Mouse (Mus musculus) MEL (cell line): ENCODE measurements around the gene Hoxa9. TPM values are rescaled to one million over a fixed set of nuclear protein-coding genes. Genes with fewer than 3 reads are reported as not detected.

Experiments
- DNase-seq: peaks from one replicate; pipeline ENCODE4 v3.0.0; 2011; ENCODE audit warnings: low read depth, low spot score
- H3K27ac ChIP-seq: 2 replicates; pipeline ENCODE4 v1.5.1; 2012; ENCODE audit warnings: low read depth, mild to moderate bottlenecking, control low read depth, low read length, moderate library complexity; ENCODE audit not compliant: control insufficient read depth
- H3K27me3 ChIP-seq, 2 experiments: fragments of 150-350 bp in 1 of 2; sonication (generic) in 1 of 2; 2 replicates each; pipeline ENCODE4 v1.6.1; 2012; ENCODE audit warnings: low read length in 2 of 2, mild to moderate bottlenecking in 2 of 2, improper control_type of control experiment in 1 of 2, moderate library complexity in 1 of 2; ENCODE audit not compliant: insufficient read depth in 2 of 2, control insufficient read depth in 1 of 2
- H3K36me3 ChIP-seq, 2 experiments: 2 replicates each; pipeline ENCODE4 v1.6.1; 2012 to 2014; ENCODE audit warnings: low read length in 2 of 2, improper control_type of control experiment in 1 of 2, inconsistent platforms in 1 of 2, mild to moderate bottlenecking in 1 of 2; ENCODE audit not compliant: insufficient read depth in 2 of 2, control insufficient read depth in 1 of 2
- H3K4me1 ChIP-seq, 2 experiments: fragments of 150-350 bp in 1 of 2; sonication (generic) in 1 of 2; 2 replicates each; pipeline ENCODE4 v1.6.1; 2012; ENCODE audit warnings: low read length in 2 of 2, improper control_type of control experiment in 1 of 2, mild to moderate bottlenecking in 1 of 2; ENCODE audit not compliant: insufficient read depth in 2 of 2, control insufficient read depth in 1 of 2
- H3K4me3 ChIP-seq, 2 experiments: fragments of 150-350 bp in 1 of 2; sonication (generic) in 1 of 2; 2 replicates each; pipeline ENCODE4 v1.5.1; 2012; ENCODE audit warnings: low read depth in 2 of 2, low read length in 2 of 2, mild to moderate bottlenecking in 2 of 2, moderate library complexity in 2 of 2, control low read depth in 1 of 2, improper control_type of control experiment in 1 of 2; ENCODE audit not compliant: control insufficient read depth in 1 of 2, insufficient read depth in 1 of 2
- H3K79me2 ChIP-seq: 2 replicates; pipeline ENCODE4 v1.6.1; 2012; ENCODE audit warnings: mild to moderate bottlenecking, low read length, moderate library complexity; ENCODE audit not compliant: control insufficient read depth, poor library complexity, insufficient read depth
- H3K9ac ChIP-seq: 2 replicates; pipeline ENCODE4 v1.6.1; 2012; ENCODE audit warnings: low read depth, mild to moderate bottlenecking, control low read depth, low read length, moderate library complexity; ENCODE audit not compliant: control insufficient read depth, poor library complexity, severe bottlenecking
- H3K9me3 ChIP-seq: fragments of 150-350 bp; sonication (generic); replicated peaks from 2 replicates; pipeline ENCODE4 v1.6.1; 2012; ENCODE audit warnings: mild to moderate bottlenecking, low read length, improper control_type of control experiment, moderate library complexity; ENCODE audit not compliant: insufficient read depth
- BHLHE40 ChIP-seq: IDR thresholded peaks from 2 replicates; pipeline ENCODE4 v1.6.1; 2012; ENCODE audit warnings: low read depth, mild to moderate bottlenecking, inconsistent platforms, low read length, improper control_type of control experiment, borderline replicate concordance
- CHD1 ChIP-seq: IDR thresholded peaks from 2 replicates; pipeline ENCODE4 v1.6.1; 2012; ENCODE audit warnings: low read depth, mild to moderate bottlenecking, inconsistent platforms, low read length, improper control_type of control experiment
- CHD2 ChIP-seq: IDR thresholded peaks from 2 replicates; pipeline ENCODE4 v1.6.1; 2011; ENCODE audit warnings: low read length, improper control_type of control experiment
- EP300 ChIP-seq, 2 experiments: IDR thresholded peaks; 2 replicates each; pipeline ENCODE4 v1.6.1; 2011; ENCODE audit warnings: improper control_type of control experiment in 2 of 2, low read length in 2 of 2, low read depth in 1 of 2, mild to moderate bottlenecking in 1 of 2
- GABPA ChIP-seq: IDR thresholded peaks from 2 replicates; pipeline ENCODE4 v1.6.1; 2012; ENCODE audit warnings: low read depth, mild to moderate bottlenecking, inconsistent platforms, low read length, improper control_type of control experiment, moderate library complexity
- GATA1 ChIP-seq: IDR thresholded peaks from 2 replicates; pipeline ENCODE4 v1.6.1; 2011; ENCODE audit warnings: low read depth, low read length, improper control_type of control experiment
- KAT2A ChIP-seq: conservative IDR thresholded peaks from 2 replicates; pipeline ENCODE4 v1.6.1; 2012; ENCODE audit warnings: low read depth, low read length, improper control_type of control experiment, inconsistent platforms
- MAZ ChIP-seq: IDR thresholded peaks from 2 replicates; pipeline ENCODE4 v1.6.1; 2012; ENCODE audit warnings: low read depth, mild to moderate bottlenecking, inconsistent platforms, low read length, improper control_type of control experiment
- MXI1 ChIP-seq: IDR thresholded peaks from 2 replicates; pipeline ENCODE4 v1.6.1; 2011; ENCODE audit warnings: mild to moderate bottlenecking, low read depth, low read length, improper control_type of control experiment
- MYB ChIP-seq: IDR thresholded peaks from 2 replicates; pipeline ENCODE4 v1.6.1; 2011; ENCODE audit warnings: mild to moderate bottlenecking, low read depth, low read length, improper control_type of control experiment
- NELFE ChIP-seq: IDR thresholded peaks from 2 replicates; pipeline ENCODE4 v1.6.1; 2011; ENCODE audit warnings: low read depth, low read length, improper control_type of control experiment
- NRF1 ChIP-seq: IDR thresholded peaks from 2 replicates; pipeline ENCODE4 v1.6.1; 2014; ENCODE audit warnings: low read depth, mild to moderate bottlenecking, inconsistent platforms, low read length, improper control_type of control experiment, moderate library complexity; ENCODE audit not compliant: poor library complexity, insufficient read depth, severe bottlenecking
- POLR2AphosphoS2 ChIP-seq: IDR thresholded peaks from 2 replicates; pipeline ENCODE4 v1.6.1; 2011; ENCODE audit warnings: low read length, improper control_type of control experiment
- POLR2AphosphoS5 ChIP-seq: IDR thresholded peaks from 2 replicates; pipeline ENCODE4 v1.6.1; 2012; ENCODE audit warnings: low read depth, borderline replicate concordance, mild to moderate bottlenecking, inconsistent platforms, low read length, moderate library complexity, mixed read lengths
- SIN3A ChIP-seq: IDR thresholded peaks from 2 replicates; pipeline ENCODE4 v1.6.1; 2012; ENCODE audit warnings: low read length, improper control_type of control experiment, inconsistent platforms
- TBP ChIP-seq: IDR thresholded peaks from 2 replicates; pipeline ENCODE4 v1.8.0; 2011; ENCODE audit warnings: low read depth, low read length, improper control_type of control experiment
- TCF12 ChIP-seq: IDR thresholded peaks from 2 replicates; pipeline ENCODE4 v1.6.1; 2014; ENCODE audit warnings: low read depth, mild to moderate bottlenecking, inconsistent platforms, low read length, improper control_type of control experiment, moderate library complexity
- UBTF ChIP-seq: IDR thresholded peaks from 2 replicates; pipeline ENCODE4 v1.6.1; 2012; ENCODE audit warnings: low read depth, mild to moderate bottlenecking, inconsistent platforms, low read length, improper control_type of control experiment, moderate library complexity, borderline replicate concordance; ENCODE audit not compliant: insufficient read depth
- ZC3H11A ChIP-seq: IDR thresholded peaks from 2 replicates; pipeline ENCODE4 v1.6.1; 2012; ENCODE audit warnings: low read depth, mild to moderate bottlenecking, inconsistent platforms, low read length, improper control_type of control experiment
- ZKSCAN1 ChIP-seq: IDR thresholded peaks from 2 replicates; pipeline ENCODE4 v1.6.1; 2012; ENCODE audit warnings: low read depth, mild to moderate bottlenecking, inconsistent platforms, low read length, improper control_type of control experiment, moderate library complexity
- ZMIZ1 ChIP-seq: IDR thresholded peaks from 2 replicates; pipeline ENCODE4 v1.6.1; 2012; ENCODE audit warnings: low read depth, mild to moderate bottlenecking, inconsistent platforms, low read length, improper control_type of control experiment, moderate library complexity
- polyA plus RNA-seq, 2 experiments: library from polyadenylated mRNA; stranded (reverse) in 1 of 2; unstranded in 1 of 2; fragments of >175 nt in 1 of 2; fragments of >200 nt in 1 of 2; gene quantifications; 2 replicates each; pipeline versions ENCODE4 v1.2.1 to v1.2.4; 2012; ENCODE audit warnings: low replicate concordance in 2 of 2, low read depth in 1 of 2; ENCODE audit not compliant: insufficient read length in 2 of 2, insufficient read depth in 1 of 2, missing spikeins in 1 of 2
- total RNA-seq: library from RNA; depleted of rRNA; stranded (reverse); fragments of 300-350 nt; gene quantifications from 2 replicates; pipeline ENCODE4 v1.2.3, GENCODE M21; 2012

Hoxa9 gene
- total and polyA plus RNA-seq, 3 experiments, result not detected

- H3K4me1 ChIP-seq, result no peaks in the 10 kb centered on the region
- no peak overlapping the region for H3K27ac ChIP-seq
- no peaks in the 10 kb centered on the region for H3K27me3 ChIP-seq
- no peaks in the 10 kb centered on the region for H3K9me3 ChIP-seq
- no peaks in the 10 kb centered on the region for H3K79me2 ChIP-seq
- no peak for TF ChIP-seq POLR2AphosphoS5
- TF ChIP-seq TCF12, result no peak
- TF ChIP-seq GATA1, result no peak
- no peak for TF ChIP-seq ZMIZ1
- TF ChIP-seq ZKSCAN1, result no peak
- TF ChIP-seq MYB, result no peak
- no peak for TF ChIP-seq NELFE
- no peak overlapping the region for H3K9ac ChIP-seq
- no peaks in the 10 kb centered on the region for H3K36me3 ChIP-seq
- no peak for DNase-seq
- H3K4me3 ChIP-seq, result no peak overlapping the region
These were observed 8.9 kb upstream of the Hoxa9 start for GRCm38 (mm10) chr6:52239625-52240388.

DNA sequence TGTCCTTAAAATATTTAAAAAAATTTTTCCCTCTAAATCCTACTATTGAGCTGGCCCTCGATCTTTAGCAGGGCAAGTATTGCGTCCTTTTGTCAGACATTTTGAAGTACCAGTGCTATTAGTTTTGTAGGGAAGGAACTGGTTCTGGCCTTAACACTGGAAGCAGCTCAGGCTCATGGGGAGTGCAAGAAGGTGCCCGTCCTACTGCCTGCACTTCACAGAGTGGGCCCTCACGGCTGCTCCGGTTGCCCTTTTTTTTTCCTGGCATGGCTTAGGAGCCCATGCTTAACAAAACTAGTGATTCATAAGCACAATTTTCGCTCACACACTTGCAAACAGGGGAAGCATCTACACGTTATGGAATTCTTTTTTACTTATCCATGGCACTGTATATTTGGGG, 8.1 kb upstream of the Hoxa9 start:
- Histone ChIP-seq H3K9me3 (no peaks in the 10 kb centered on the region), H3K4me3 (no peak overlapping the region)
- TF ChIP-seq CHD2, result no peak
- no peak for TF ChIP-seq EP300 (IDR thresholded peaks at IDR 0.05; ENCODE audit: low read depth in 1 of 2, low read length in 2 of 2)
- no peak for TF ChIP-seq UBTF
- TF ChIP-seq ZKSCAN1, result no peak
- TF ChIP-seq MAZ, result no peak
- no peak for TF ChIP-seq POLR2AphosphoS2
- no peak for TF ChIP-seq GABPA
- TF ChIP-seq SIN3A, result no peak
- TF ChIP-seq, all 39 proteins: peak for 0
- Histone ChIP-seq H3K4me1 (no peaks in the 10 kb centered on the region), H3K9ac (no peak overlapping the region), H3K79me2 (no peaks in the 10 kb centered on the region), H3K27me3 (no peaks in the 10 kb centered on the region), H3K36me3 (no peaks in the 10 kb centered on the region), H3K27ac (no peak overlapping the region)
- DNase-seq, result no peak

GRCm38 (mm10) chr6:52238155-52238545, 7.3 kb upstream of the Hoxa9 start:
- H3K27ac ChIP-seq, result no peak overlapping the region
- no peak for TF ChIP-seq BHLHE40
- TF ChIP-seq MYB, result no peak
- TF ChIP-seq MXI1, result no peak
- TF ChIP-seq CHD1, result no peak
- no peak for TF ChIP-seq ZC3H11A
- no peak for TF ChIP-seq TBP
- TF ChIP-seq KAT2A, result no peak
- TF ChIP-seq NRF1, result no peak
- TF ChIP-seq, all 39 proteins: peak for 0
- no peaks in the 10 kb centered on the region for H3K9me3 ChIP-seq
- no peak overlapping the region for H3K9ac ChIP-seq
- no peak for DNase-seq
- H3K4me3 ChIP-seq, result no peak overlapping the region
- H3K4me1 ChIP-seq, result no peaks in the 10 kb centered on the region
- no peaks in the 10 kb centered on the region for H3K27me3 ChIP-seq
- no peaks in the 10 kb centered on the region for H3K36me3 ChIP-seq
- H3K79me2 ChIP-seq, result no peaks in the 10 kb centered on the region
